Mouse (Mus musculus): ENCODE data around the gene Resp18. TPM values are rescaled to one million over a fixed set of nuclear protein-coding genes. Genes with fewer than 3 reads are reported as not detected.

Resp18 gene
- polyA plus RNA-seq (2014; fragmentation: Nextera tagmentation; extraction: Ambion mirVana) = 232 and 253 TPM in 2 replicates

GRCm38 (mm10) chr1:75278228-75278627 is at the start of gene Resp18:
Resp18 (minus strand) TSS chr1:75278415.
- Histone ChIP-seq H3K9me3 (ENCODE audit: control insufficient read depth, low read length) (no peaks in the 10 kb centered on the region), H3K36me3 (replicated peaks; ENCODE audit: control insufficient read depth, insufficient read depth) (peaks cover under 1% of the 10 kb centered on the region; the same call in 1 of the 2 replicates), H3K9ac (peak within 1 kb of the TSS; percentile 62), H3K27ac (peak within 1 kb of the TSS; percentile 72), H3K27me3 (ENCODE audit: control insufficient read depth, insufficient read depth, low read length) (peaks cover 15% of the 10 kb centered on the region), H3K4me3 (replicated peaks; ENCODE audit: low read length) (peak within 1 kb of the TSS; percentile 46), H3K4me2 (replicated peaks) (peak within 1 kb of the TSS; percentile 61), H3K4me1 (replicated peaks; ENCODE audit: control insufficient read depth, insufficient read depth, low read length) (no peaks in the 10 kb centered on the region)
- DNase-seq (ENCODE audit: low spot score) (no peak), ATAC-seq (ENCODE audit: low FRiP score) (peak; percentile 59; the same call in 1 of the 2 replicates)
- 5% methylated on average over 13 of the region's 13 CpGs for WGBS

GRCm38 (mm10) chr1:75327461-75327860 is 49.2 kb upstream of the Resp18 start:
- no peak for ATAC-seq (ENCODE audit: low FRiP score)
- H3K4me2 ChIP-seq (replicated peaks) = no peak overlapping the region
- no peaks in the 10 kb centered on the region for H3K4me1 ChIP-seq (replicated peaks; ENCODE audit: control insufficient read depth, insufficient read depth, low read length)
- H3K9me3 ChIP-seq (ENCODE audit: control insufficient read depth, low read length) = no peaks in the 10 kb centered on the region
- DNase-seq (ENCODE audit: low spot score) = no peak
- no peak overlapping the region for H3K4me3 ChIP-seq (replicated peaks; ENCODE audit: low read length)
- no peaks in the 10 kb centered on the region for H3K36me3 ChIP-seq (replicated peaks; ENCODE audit: control insufficient read depth, insufficient read depth)
- no peak overlapping the region for H3K9ac ChIP-seq
- no peaks in the 10 kb centered on the region for H3K27me3 ChIP-seq (ENCODE audit: control insufficient read depth, insufficient read depth, low read length)
- no peak overlapping the region for H3K27ac ChIP-seq

- Histone ChIP-seq H3K4me2 (replicated peaks) (no peak overlapping the region), H3K9me3 (ENCODE audit: control insufficient read depth, low read length) (no peaks in the 10 kb centered on the region), H3K4me1 (replicated peaks; ENCODE audit: control insufficient read depth, insufficient read depth, low read length) (peaks cover 15% of the 10 kb centered on the region), H3K36me3 (replicated peaks; ENCODE audit: control insufficient read depth, insufficient read depth) (peaks cover 15% of the 10 kb centered on the region), H3K27ac (no peak overlapping the region), H3K9ac (no peak overlapping the region), H3K27me3 (ENCODE audit: control insufficient read depth, insufficient read depth, low read length) (no peaks in the 10 kb centered on the region), H3K4me3 (replicated peaks; ENCODE audit: low read length) (no peak overlapping the region)
- ATAC-seq (ENCODE audit: low FRiP score) (no peak), DNase-seq (ENCODE audit: low spot score) (no peak)
- WGBS = 93% methylated on average over 10 of the region's 10 CpGs
These were observed 41.0 kb upstream of the Resp18 start for GRCm38 (mm10) chr1:75319166-75319565.

- ATAC-seq (ENCODE audit: low FRiP score) (no peak), DNase-seq (ENCODE audit: low spot score) (no peak)
- Histone ChIP-seq H3K4me2 (replicated peaks) (no peak overlapping the region), H3K36me3 (replicated peaks; ENCODE audit: control insufficient read depth, insufficient read depth) (peaks cover 20% of the 10 kb centered on the region), H3K4me1 (replicated peaks; ENCODE audit: control insufficient read depth, insufficient read depth, low read length) (peaks cover 15% of the 10 kb centered on the region), H3K27me3 (ENCODE audit: control insufficient read depth, insufficient read depth, low read length) (no peaks in the 10 kb centered on the region), H3K9ac (no peak overlapping the region), H3K4me3 (replicated peaks; ENCODE audit: low read length) (no peak overlapping the region), H3K9me3 (ENCODE audit: control insufficient read depth, low read length) (no peaks in the 10 kb centered on the region), H3K27ac (no peak overlapping the region)
- WGBS = 84% methylated on average over 4 of the region's 4 CpGs
These were observed 40.5 kb upstream of the Resp18 start for GRCm38 (mm10) chr1:75318736-75319135.

GRCm38 (mm10) chr1:75318301-75318700 is 40.1 kb upstream of the Resp18 start:
- peak; percentile 34 for DNase-seq (ENCODE audit: low spot score)
- H3K27ac ChIP-seq = peak overlapping the region; percentile 78
- peaks cover 15% of the 10 kb centered on the region for H3K4me1 ChIP-seq (replicated peaks; ENCODE audit: control insufficient read depth, insufficient read depth, low read length)
- peak overlapping the region; percentile 41 for H3K4me2 ChIP-seq (replicated peaks)
- WGBS = 71% methylated on average over 3 of the region's 3 CpGs
- no peaks in the 10 kb centered on the region for H3K9me3 ChIP-seq (ENCODE audit: control insufficient read depth, low read length)
- H3K9ac ChIP-seq = peak overlapping the region; percentile 37; the same call in 1 of the 2 replicates
- no peak for ATAC-seq (ENCODE audit: low FRiP score)
- H3K36me3 ChIP-seq (replicated peaks; ENCODE audit: control insufficient read depth, insufficient read depth) = peaks cover 24% of the 10 kb centered on the region
- H3K4me3 ChIP-seq (replicated peaks; ENCODE audit: low read length) = peak overlapping the region; percentile 58; the same call in 1 of the 2 replicates
- H3K27me3 ChIP-seq (ENCODE audit: control insufficient read depth, insufficient read depth, low read length) = no peaks in the 10 kb centered on the region

GRCm38 (mm10) chr1:75317241-75318201 is 39.3 kb upstream of the Resp18 start, which contains the start of gene Dnpep:
Dnpep (minus strand) TSS chr1:75317990.
- Histone ChIP-seq H3K4me1 (replicated peaks; ENCODE audit: control insufficient read depth, insufficient read depth, low read length) (peaks cover 15% of the 10 kb centered on the region), H3K9me3 (ENCODE audit: control insufficient read depth, low read length) (no peaks in the 10 kb centered on the region), H3K27me3 (ENCODE audit: control insufficient read depth, insufficient read depth, low read length) (no peaks in the 10 kb centered on the region), H3K36me3 (replicated peaks; ENCODE audit: control insufficient read depth, insufficient read depth) (peaks cover 32% of the 10 kb centered on the region), H3K9ac (peak within 1 kb of the TSS; percentile 71), H3K4me3 (replicated peaks; ENCODE audit: low read length) (peak within 1 kb of the TSS; percentile 58), H3K27ac (peak within 1 kb of the TSS; percentile 82), H3K4me2 (replicated peaks) (peak within 1 kb of the TSS; percentile 82)
- under 1% methylated on average over 85 of the region's 92 CpGs for WGBS
- ATAC-seq (ENCODE audit: low FRiP score) = peak; percentile 99
- peak; percentile 99 for DNase-seq (ENCODE audit: low spot score)

GRCm38 (mm10) chr1:75316861-75317240 is 38.6 kb upstream of the Resp18 start:
- peaks cover 15% of the 10 kb centered on the region for H3K4me1 ChIP-seq (replicated peaks; ENCODE audit: control insufficient read depth, insufficient read depth, low read length)
- no peaks in the 10 kb centered on the region for H3K27me3 ChIP-seq (ENCODE audit: control insufficient read depth, insufficient read depth, low read length)
- H3K9ac ChIP-seq = peak overlapping the region; percentile 71
- H3K27ac ChIP-seq = peak overlapping the region; percentile 82
- H3K9me3 ChIP-seq (ENCODE audit: control insufficient read depth, low read length) = no peaks in the 10 kb centered on the region
- H3K4me3 ChIP-seq (replicated peaks; ENCODE audit: low read length) = peak overlapping the region; percentile 58
- ATAC-seq (ENCODE audit: low FRiP score) (peak; percentile 31), DNase-seq (ENCODE audit: low spot score) (peak; percentile 79)
- peaks cover 38% of the 10 kb centered on the region for H3K36me3 ChIP-seq (replicated peaks; ENCODE audit: control insufficient read depth, insufficient read depth)
- peak overlapping the region; percentile 82 for H3K4me2 ChIP-seq (replicated peaks)
- under 1% methylated on average over 20 of the region's 20 CpGs for WGBS

- no peak overlapping the region for H3K27ac ChIP-seq
- ATAC-seq (ENCODE audit: low FRiP score) (no peak), DNase-seq (ENCODE audit: low spot score) (no peak)
- H3K36me3 ChIP-seq (replicated peaks; ENCODE audit: control insufficient read depth, insufficient read depth) = peaks cover 50% of the 10 kb centered on the region
- peaks cover 15% of the 10 kb centered on the region for H3K4me1 ChIP-seq (replicated peaks; ENCODE audit: control insufficient read depth, insufficient read depth, low read length)
- 87% methylated on average over 29 of the region's 29 CpGs for WGBS
- peak overlapping the region; percentile 82 for H3K4me2 ChIP-seq (replicated peaks)
- no peaks in the 10 kb centered on the region for H3K9me3 ChIP-seq (ENCODE audit: control insufficient read depth, low read length)
- no peaks in the 10 kb centered on the region for H3K27me3 ChIP-seq (ENCODE audit: control insufficient read depth, insufficient read depth, low read length)
- H3K4me3 ChIP-seq (replicated peaks; ENCODE audit: low read length) = peak overlapping the region; percentile 58
- peak overlapping the region; percentile 71 for H3K9ac ChIP-seq
These were observed 37.5 kb upstream of the Resp18 start for GRCm38 (mm10) chr1:75315456-75316365.

- H3K4me2 ChIP-seq (replicated peaks) = no peak overlapping the region
- H3K27me3 ChIP-seq (ENCODE audit: control insufficient read depth, insufficient read depth, low read length) = no peaks in the 10 kb centered on the region
- WGBS = 92% methylated on average over 6 of the region's 6 CpGs
- no peak overlapping the region for H3K4me3 ChIP-seq (replicated peaks; ENCODE audit: low read length)
- ATAC-seq (ENCODE audit: low FRiP score) = no peak
- H3K9me3 ChIP-seq (ENCODE audit: control insufficient read depth, low read length) = no peaks in the 10 kb centered on the region
- H3K4me1 ChIP-seq (replicated peaks; ENCODE audit: control insufficient read depth, insufficient read depth, low read length) = peaks cover 15% of the 10 kb centered on the region
- peaks cover 57% of the 10 kb centered on the region for H3K36me3 ChIP-seq (replicated peaks; ENCODE audit: control insufficient read depth, insufficient read depth)
- H3K9ac ChIP-seq = no peak overlapping the region
- DNase-seq (ENCODE audit: low spot score) = no peak
- no peak overlapping the region for H3K27ac ChIP-seq
These were observed 36.8 kb upstream of the Resp18 start for GRCm38 (mm10) chr1:75315011-75315410.

Measured in hindbrain, embryonic 14.5 days (tissue).